Mouse (Mus musculus): ENCODE measurements around the gene Hivep3.

Hivep3 gene

GRCm38 (mm10) chr4:119979918-119980317, 246.3 kb downstream of the Hivep3 start:
- no peak for DNase-seq

- no peak for DNase-seq
Observed at GRCm38 (mm10) chr4:119981047-119981720, 247.6 kb downstream of the Hivep3 start.

GRCm38 (mm10) chr4:119986065-119986464, 252.5 kb downstream of the Hivep3 start:
- peak in 1 of 2 experiments; percentile 35 for DNase-seq

- peak; percentile 86 to 89 for DNase-seq
Observed at GRCm38 (mm10) chr4:119986580-119987291, 253.2 kb downstream of the Hivep3 start.

GRCm38 (mm10) chr4:119987376-119988087, 253.9 kb downstream of the Hivep3 start:
- no peak for DNase-seq

GRCm38 (mm10) chr4:119989031-119989693, 255.6 kb downstream of the Hivep3 start:
- peak in 1 of 2 experiments; percentile 7 for DNase-seq

- DNase-seq: peak in 1 of 2 experiments; percentile 15
Observed at GRCm38 (mm10) chr4:119990346-119990745, 256.8 kb downstream of the Hivep3 start.

- DNase-seq: no peak
Observed at GRCm38 (mm10) chr4:119990841-119991240, 257.3 kb downstream of the Hivep3 start.

GRCm38 (mm10) chr4:119991758-119992157, 258.2 kb downstream of the Hivep3 start:
- no peak for DNase-seq

- no peak for DNase-seq
Observed at GRCm38 (mm10) chr4:119996377-119996776, 262.8 kb downstream of the Hivep3 start.

GRCm38 (mm10) chr4:119997351-119997750, 263.8 kb downstream of the Hivep3 start:
- no peak for DNase-seq

- DNase-seq: peak; percentile 45 to 50
Observed at GRCm38 (mm10) chr4:119998911-119999310, 265.3 kb downstream of the Hivep3 start.

- DNase-seq: no peak
Observed at GRCm38 (mm10) chr4:120000881-120001280, 267.3 kb downstream of the Hivep3 start.

GRCm38 (mm10) chr4:120003006-120003405, 269.4 kb downstream of the Hivep3 start:
- no peak for DNase-seq

- no peak for DNase-seq
Observed at GRCm38 (mm10) chr4:120006046-120006445, 272.5 kb downstream of the Hivep3 start.

GRCm38 (mm10) chr4:120007889-120008288, 274.3 kb downstream of the Hivep3 start:
- no peak for DNase-seq

- DNase-seq: no peak
Observed at GRCm38 (mm10) chr4:120009151-120009550, 275.6 kb downstream of the Hivep3 start.

- no peak for DNase-seq
Observed at GRCm38 (mm10) chr4:120011788-120012187, 278.2 kb downstream of the Hivep3 start.

GRCm38 (mm10) chr4:120012891-120013290, 279.3 kb downstream of the Hivep3 start:
- no peak for DNase-seq

- DNase-seq: peak; percentile 35 to 40
Observed at GRCm38 (mm10) chr4:120018426-120018825, 284.8 kb downstream of the Hivep3 start.

- no peak for DNase-seq
Observed at GRCm38 (mm10) chr4:120022392-120022791, 288.8 kb downstream of the Hivep3 start.

GRCm38 (mm10) chr4:120023221-120023840, 289.7 kb downstream of the Hivep3 start:
- DNase-seq: no peak

GRCm38 (mm10) chr4:120024071-120024470, 290.5 kb downstream of the Hivep3 start:
- peak; percentile 42 to 48 for DNase-seq

Measured in cerebellum, adult 18-20 months (tissue).